Mouse (Mus musculus) stomach, postnatal 0 days (tissue): ENCODE results near the gene Add2. TPM values are rescaled to one million over a fixed set of nuclear protein-coding genes. Genes with fewer than 3 reads are reported as not detected.
A peak's percentile ranks its signal among the peaks of the same experiment; 100 is the strongest.

Source experiments
- ATAC-seq: fragments of 200-750 bp; cut with Nextera tagmentation; 2 replicates; pipeline ENCODE4 v1.8.0; 2017; ENCODE audit not compliant: low FRiP score, low TSS enrichment
- DNase-seq: peaks from one replicate; pipeline ENCODE4 v3.0.0-alpha.2; 2016; ENCODE audit warnings: low spot score
- H3K27ac ChIP-seq: fragments of 300-500 bp; sonication (generic); replicated peaks from 2 replicates; pipeline ENCODE4 v1.5.1; 2014; ENCODE audit warnings: mild to moderate bottlenecking, control low read depth
- H3K27me3 ChIP-seq: fragments of 300-500 bp; sonication (generic); 2 replicates; pipeline ENCODE4 v1.6.1; 2014; ENCODE audit warnings: low read length; ENCODE audit not compliant: control insufficient read depth, insufficient read depth
- H3K36me3 ChIP-seq: fragments of 300-500 bp; sonication (generic); 2 replicates; pipeline ENCODE4 v1.6.1; 2014; ENCODE audit warnings: low read length, mixed read lengths; ENCODE audit not compliant: control insufficient read depth, insufficient read depth
- H3K4me1 ChIP-seq: fragments of 300-500 bp; sonication (generic); replicated peaks from 2 replicates; pipeline ENCODE4 v1.6.1; 2014; ENCODE audit warnings: antibody characterized with exemption; ENCODE audit not compliant: control insufficient read depth, insufficient read depth
- H3K4me2 ChIP-seq: fragments of 300-500 bp; sonication (generic); replicated peaks from 2 replicates; pipeline ENCODE4 v1.6.1; 2014; ENCODE audit warnings: low read depth, mild to moderate bottlenecking, control low read depth, moderate library complexity
- H3K4me3 ChIP-seq: fragments of 300-500 bp; sonication (generic); 2 replicates; pipeline ENCODE4 v1.5.1; 2014; ENCODE audit warnings: low read depth, low read length, control low read depth
- H3K9ac ChIP-seq: fragments of 300-500 bp; sonication (generic); 2 replicates; pipeline ENCODE4 v1.6.1; 2014; ENCODE audit warnings: mild to moderate bottlenecking, low read length, control low read depth, mixed read lengths
- H3K9me3 ChIP-seq: fragments of 300-500 bp; sonication (generic); 2 replicates; pipeline ENCODE4 v1.6.1; 2016; ENCODE audit warnings: low read length; ENCODE audit not compliant: control insufficient read depth
- CTCF ChIP-seq: IDR thresholded peaks from 2 replicates; pipeline ENCODE4 v1.5.1; 2016; ENCODE audit warnings: antibody characterized with exemption, low read depth, mild to moderate bottlenecking, moderate library complexity
- EP300 ChIP-seq: optimal IDR thresholded peaks from 2 replicates; pipeline ENCODE3; 2016; ENCODE audit warnings: antibody characterized with exemption
- WGBS: fragments of 180-500 bp; shearing (Covaris S2); extraction: QIAGEN DNeasy Blood & Tissue Kit; methylation state at CpG from one replicate; pipeline ENCODE4 v1.1.7; 2014; 5-methylcytosine and 5-hydroxymethylcytosine counted together
- polyA plus RNA-seq: library from polyadenylated mRNA; unstranded; fragments of >200 nt; fragmentation: Nextera tagmentation; extraction: Ambion mirVana; gene quantifications from 2 replicates; pipeline ENCODE4 v1.2.1, GENCODE M21; 2015

The Add2 gene
- polyA plus RNA-seq, 1 experiment from 2014 or later = 2.1 TPM

DNA sequence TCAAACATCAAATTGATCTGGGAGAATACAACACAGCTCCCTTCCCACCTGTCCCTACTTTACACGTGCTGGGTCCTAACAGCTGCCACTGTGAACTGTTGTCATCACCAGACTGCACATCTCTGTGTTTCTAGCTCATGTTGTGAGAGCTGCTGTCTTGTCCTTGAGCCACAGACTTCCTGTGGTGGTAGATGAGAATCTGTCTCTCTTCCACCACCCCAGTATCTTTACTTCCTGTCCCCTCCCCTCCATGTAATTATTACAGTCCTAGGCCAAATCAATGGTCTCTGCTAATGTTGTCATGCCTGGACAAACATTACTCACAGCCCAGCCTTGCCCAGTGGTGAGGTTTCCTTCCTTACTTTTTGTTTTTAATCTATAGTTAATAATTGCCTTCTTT is 105.4 kb downstream of the Add2 start:
- no peak overlapping the region for H3K9ac ChIP-seq
- TF ChIP-seq EP300 (no peak), CTCF (no peak)

DNA sequence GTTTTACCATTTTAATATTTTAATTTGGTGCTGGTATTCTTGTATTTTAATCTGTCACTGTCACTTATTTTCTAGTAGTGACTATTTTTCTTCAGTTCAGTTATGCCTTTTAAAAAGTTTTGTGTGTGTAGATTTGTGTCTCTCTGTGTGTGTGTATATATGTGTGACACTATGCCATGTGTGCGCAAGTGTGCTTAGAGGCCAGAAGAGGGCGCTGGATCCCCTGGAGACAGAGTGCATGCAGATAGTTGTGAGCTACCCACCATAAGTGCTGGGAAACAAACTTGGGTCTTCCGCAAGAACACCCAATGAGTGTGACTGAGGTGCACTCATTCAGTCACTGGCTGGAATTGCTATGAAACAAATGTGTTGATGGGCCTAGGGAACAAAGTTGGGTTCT is 107.7 kb downstream of the Add2 start:
- Histone ChIP-seq H3K4me1 (no peaks in the 10 kb centered on the region), H3K27me3 (no peaks in the 10 kb centered on the region), H3K4me2 (no peak overlapping the region), H3K27ac (no peak overlapping the region), H3K9ac (no peak overlapping the region), H3K36me3 (no peaks in the 10 kb centered on the region), H3K9me3 (no peaks in the 10 kb centered on the region), H3K4me3 (no peak overlapping the region)
- no peak for DNase-seq
- no peak for ATAC-seq
- 89% methylated on average over 3 of the region's 3 CpGs for WGBS
- TF ChIP-seq CTCF = no peak
- TF ChIP-seq EP300 = no peak

More for the DNA sequence above, 105.4 kb downstream of the Add2 start:
- H3K27me3 ChIP-seq = no peaks in the 10 kb centered on the region
- ATAC-seq (peak; percentile 68; the same call in 1 of the 2 replicates), DNase-seq (no peak)
- no peaks in the 10 kb centered on the region for H3K9me3 ChIP-seq
- 45% methylated on average over 1 of the region's 1 CpGs for WGBS
- H3K4me1 ChIP-seq = no peaks in the 10 kb centered on the region
- H3K36me3 ChIP-seq = no peaks in the 10 kb centered on the region
- no peak overlapping the region for H3K27ac ChIP-seq
- H3K4me3 ChIP-seq = no peak overlapping the region
- no peak overlapping the region for H3K4me2 ChIP-seq

DNA sequence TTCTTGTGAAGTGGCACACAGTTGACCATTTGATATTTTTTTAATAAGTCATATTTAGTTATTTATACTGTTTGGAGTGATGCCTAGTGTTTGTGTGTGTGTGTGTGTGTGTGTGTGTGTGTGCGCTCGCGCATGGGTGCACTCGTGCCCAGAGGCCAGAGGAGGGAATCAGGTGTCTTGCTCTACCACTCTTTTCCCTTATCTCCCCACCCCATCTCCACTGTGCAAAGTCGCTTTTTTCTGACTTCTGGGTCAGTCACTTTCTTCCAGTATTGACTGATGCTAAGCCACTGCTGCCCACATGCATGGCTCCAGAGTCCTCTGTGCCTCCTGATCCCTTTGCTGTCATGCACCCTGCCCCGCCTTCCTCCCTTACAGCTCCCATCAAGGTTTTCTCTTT is 112.8 kb downstream of the Add2 start:
- ATAC-seq = no peak

GRCm38 (mm10) chr6:86141820-86142219 is 113.3 kb downstream of the Add2 start:
- TF ChIP-seq EP300 (no peak), CTCF (peak; percentile 77)
- H3K9me3 ChIP-seq = no peaks in the 10 kb centered on the region
- no peak overlapping the region for H3K9ac ChIP-seq
- DNase-seq (peak; percentile 82), ATAC-seq (0 out of 2 replicates have a peak, but pooled peaks have one; percentile 60)
- WGBS = 15% methylated on average over 3 of the region's 3 CpGs
- no peak overlapping the region for H3K4me2 ChIP-seq
- H3K36me3 ChIP-seq = no peaks in the 10 kb centered on the region
- no peak overlapping the region for H3K4me3 ChIP-seq
- H3K4me1 ChIP-seq = no peaks in the 10 kb centered on the region
- no peak overlapping the region for H3K27ac ChIP-seq
- H3K27me3 ChIP-seq = no peaks in the 10 kb centered on the region

More for the DNA sequence above, 112.8 kb downstream of the Add2 start:
- DNase-seq = no peak
- Histone ChIP-seq H3K4me3 (no peak overlapping the region), H3K9me3 (no peaks in the 10 kb centered on the region), H3K27me3 (no peaks in the 10 kb centered on the region), H3K36me3 (no peaks in the 10 kb centered on the region), H3K4me2 (no peak overlapping the region), H3K27ac (no peak overlapping the region), H3K9ac (no peak overlapping the region), H3K4me1 (no peaks in the 10 kb centered on the region)
- TF ChIP-seq CTCF (no peak), EP300 (no peak)
- 80% methylated on average over 6 of the region's 6 CpGs for WGBS

GRCm38 (mm10) chr6:86144986-86145385 is 116.5 kb downstream of the Add2 start:
- no peaks in the 10 kb centered on the region for H3K4me1 ChIP-seq
- no peak overlapping the region for H3K4me2 ChIP-seq
- no peaks in the 10 kb centered on the region for H3K27me3 ChIP-seq
- no peak for DNase-seq
- no peaks in the 10 kb centered on the region for H3K9me3 ChIP-seq
- ATAC-seq = no peak
- no peak overlapping the region for H3K4me3 ChIP-seq
- TF ChIP-seq CTCF (no peak), EP300 (no peak)
- no peak overlapping the region for H3K27ac ChIP-seq
- WGBS = 91% methylated on average over 6 of the region's 6 CpGs
- no peak overlapping the region for H3K9ac ChIP-seq
- H3K36me3 ChIP-seq = no peaks in the 10 kb centered on the region

- WGBS = 30% methylated on average over 4 of the region's 4 CpGs
Measured at GRCm38 (mm10) chr6:86148518-86148917, 120.0 kb downstream of the Add2 start.

More at GRCm38 (mm10) chr6:86148518-86148917, 120.0 kb downstream of the Add2 start:
- Histone ChIP-seq H3K4me2 (no peak overlapping the region), H3K9ac (no peak overlapping the region), H3K4me1 (no peaks in the 10 kb centered on the region), H3K27me3 (no peaks in the 10 kb centered on the region), H3K4me3 (no peak overlapping the region), H3K9me3 (no peaks in the 10 kb centered on the region), H3K36me3 (no peaks in the 10 kb centered on the region), H3K27ac (no peak overlapping the region)
- ATAC-seq (peak; percentile 24; the same call in 1 of the 2 replicates), DNase-seq (no peak)
- TF ChIP-seq CTCF (no peak), EP300 (no peak)
